Mouse (Mus musculus): ENCODE results near the gene Faap20.

- TF ChIP-seq POLR2A (IDR thresholded peaks at IDR 0.05; ENCODE audit: borderline replicate concordance, low read depth, low read length): no peak
- no peak for TF ChIP-seq CTCF (IDR thresholded peaks at IDR 0.05; ENCODE audit: low read depth, low read length)
Observed at GRCm38 (mm10) chr4:155200861-155201390, 48.7 kb upstream of the Faap20 start.

Data from bone marrow macrophage, adult 2 months (primary cell).